Mouse (Mus musculus) layer of hippocampus, adult 9-11 months (tissue): ENCODE data around the gene Cdk14.
A peak's percentile ranks its signal among the peaks of the same experiment; 100 is the strongest.

Experiments used
- DNase-seq: peaks from one replicate; pipeline ENCODE4 v3.0.0; 2022

Gene Cdk14

GRCm38 (mm10) chr5:4891862-4892704 is 528.0 kb downstream of the Cdk14 start:
- DNase-seq: no peak

- DNase-seq: no peak
Measured at GRCm38 (mm10) chr5:4887069-4887468, 533.0 kb downstream of the Cdk14 start.

- DNase-seq: no peak
Measured at GRCm38 (mm10) chr5:4882841-4883240, 537.3 kb downstream of the Cdk14 start.

GRCm38 (mm10) chr5:4880331-4880730 is 539.8 kb downstream of the Cdk14 start:
- DNase-seq: no peak

- no peak for DNase-seq
Measured at GRCm38 (mm10) chr5:4878934-4879333, 541.2 kb downstream of the Cdk14 start.

- no peak for DNase-seq
Measured at GRCm38 (mm10) chr5:4877638-4878037, 542.5 kb downstream of the Cdk14 start.

- no peak for DNase-seq
Measured at GRCm38 (mm10) chr5:4877131-4877631, 542.9 kb downstream of the Cdk14 start.

- DNase-seq: no peak
Measured at GRCm38 (mm10) chr5:4876653-4877091, 543.4 kb downstream of the Cdk14 start.

- DNase-seq: no peak
Measured at GRCm38 (mm10) chr5:4870041-4870726, 549.9 kb downstream of the Cdk14 start.

GRCm38 (mm10) chr5:4868563-4869120 is 551.5 kb downstream of the Cdk14 start:
- DNase-seq: no peak

- DNase-seq: no peak
Measured at GRCm38 (mm10) chr5:4867849-4868562, 552.1 kb downstream of the Cdk14 start.

GRCm38 (mm10) chr5:4866945-4867344 is 553.2 kb downstream of the Cdk14 start:
- DNase-seq: no peak

GRCm38 (mm10) chr5:4866099-4866498 is 554.0 kb downstream of the Cdk14 start:
- no peak for DNase-seq

- DNase-seq: no peak
Measured at GRCm38 (mm10) chr5:4861592-4861991, 558.5 kb downstream of the Cdk14 start.

- DNase-seq: no peak
Measured at GRCm38 (mm10) chr5:4861141-4861540, 559.0 kb downstream of the Cdk14 start.

- DNase-seq: peak; percentile 44
Measured at GRCm38 (mm10) chr5:4858032-4858641, 562.0 kb downstream of the Cdk14 start.

- DNase-seq: no peak
Measured at GRCm38 (mm10) chr5:4853503-4853902, 566.6 kb downstream of the Cdk14 start.

- no peak for DNase-seq
Measured at GRCm38 (mm10) chr5:4852711-4853320, 567.3 kb downstream of the Cdk14 start.

GRCm38 (mm10) chr5:4851934-4852710 is 568.0 kb downstream of the Cdk14 start:
- DNase-seq: no peak

- peak; percentile 76 for DNase-seq
Measured at GRCm38 (mm10) chr5:4851245-4851933, 568.7 kb downstream of the Cdk14 start.
